ENCODE assay signal across 19 mouse cellular contexts in genomic region chr1:70853446-70853845, GRCm38 (mm10).
DNase-seq lines count a peak whose midpoint lies in the region; ATAC-seq and TF ChIP-seq lines count a peak whose summit lies in the region.
"Had no signal": no experiment of that assay in that cellular context is flagged by ENCODE, and none has a peak within 500 bp of the region (broad histone marks: within the 10 kb centered on the region; RNA-seq: fewer than 3 reads in every experiment).

No protein-coding gene starts in this region.

- H3K4me2 ChIP-seq in embryonic facial prominence, embryonic 14.5 days (ENCODE audit: low read depth, low read length), result no peak overlapping the region
- H3K4me2 ChIP-seq in heart, embryonic 16.5 days (ENCODE audit: low read depth, low read length), result peak overlapping the region; percentile 33; the same call in 1 of the 2 replicates
- H3K4me2 ChIP-seq in limb, embryonic 14.5 days (replicated peaks; ENCODE audit: low read depth, low read length, severe bottlenecking), result no peak overlapping the region
- H3K4me2 ChIP-seq: embryonic facial prominence, embryonic 12.5 days; hindbrain, embryonic 14.5 days; limb, embryonic 15.5 days; neural tube, embryonic 12.5 days had no signal

- no peaks in the 10 kb centered on the region for H3K9me3 ChIP-seq in embryonic facial prominence, embryonic 14.5 days (ENCODE audit: control insufficient read depth, low read length)
- H3K9me3 ChIP-seq in embryonic facial prominence, embryonic 10.5 days, result no peaks in the 10 kb centered on the region
- H3K9me3 ChIP-seq in heart, embryonic 16.5 days (replicated peaks; ENCODE audit: control insufficient read depth, low read length), result no peaks in the 10 kb centered on the region
- no peaks in the 10 kb centered on the region for H3K9me3 ChIP-seq in heart, embryonic 10.5 days
- H3K9me3 ChIP-seq in limb, embryonic 14.5 days (ENCODE audit: control insufficient read depth, low read length), result no peaks in the 10 kb centered on the region
- H3K9me3 ChIP-seq in limb, embryonic 10.5 days (replicated peaks), result no peaks in the 10 kb centered on the region
- H3K9me3 ChIP-seq: embryonic facial prominence, embryonic 12.5 days; limb, embryonic 15.5 days; neural tube, embryonic 12.5 days had no signal

- no peaks in the 10 kb centered on the region for H3K27me3 ChIP-seq in embryonic facial prominence, embryonic 14.5 days (replicated peaks; ENCODE audit: control insufficient read depth, insufficient read depth, low read length)
- no peaks in the 10 kb centered on the region for H3K27me3 ChIP-seq in embryonic facial prominence, embryonic 10.5 days (replicated peaks; ENCODE audit: low read depth, poor library complexity, severe bottlenecking)
- no peaks in the 10 kb centered on the region for H3K27me3 ChIP-seq in heart, embryonic 16.5 days (ENCODE audit: control insufficient read depth, insufficient read depth, low read length)
- no peaks in the 10 kb centered on the region for H3K27me3 ChIP-seq in heart, embryonic 10.5 days (ENCODE audit: insufficient read depth, poor library complexity, severe bottlenecking)
- no peaks in the 10 kb centered on the region for H3K27me3 ChIP-seq in limb, embryonic 14.5 days (ENCODE audit: control insufficient read depth, insufficient read depth, low read length)
- no peaks in the 10 kb centered on the region for H3K27me3 ChIP-seq in limb, embryonic 10.5 days (ENCODE audit: low read depth, poor library complexity, severe bottlenecking)
- H3K27me3 ChIP-seq: embryonic facial prominence, embryonic 12.5 days; limb, embryonic 15.5 days; neural tube, embryonic 12.5 days had no signal

- no peak for ATAC-seq in embryonic facial prominence, embryonic 14.5 days (ENCODE audit: low read depth)
- peak; percentile 83 for ATAC-seq in heart, embryonic 16.5 days (replicated peaks; ENCODE audit: extremely low read depth, insufficient read depth, low FRiP score)
- ATAC-seq in limb, embryonic 14.5 days (ENCODE audit: low FRiP score, low read depth), result no peak

- H3K4me1 ChIP-seq in embryonic facial prominence, embryonic 14.5 days (ENCODE audit: control insufficient read depth, insufficient read depth, low read length), result no peaks in the 10 kb centered on the region
- no peaks in the 10 kb centered on the region for H3K4me1 ChIP-seq in embryonic facial prominence, embryonic 10.5 days
- peaks cover 8% of the 10 kb centered on the region; the same call in 1 of the 2 replicates for H3K4me1 ChIP-seq in heart, embryonic 16.5 days (ENCODE audit: control insufficient read depth, insufficient read depth, low read length)
- no peaks in the 10 kb centered on the region for H3K4me1 ChIP-seq in heart, embryonic 10.5 days
- no peaks in the 10 kb centered on the region for H3K4me1 ChIP-seq in limb, embryonic 14.5 days (ENCODE audit: control insufficient read depth, insufficient read depth, low read length)
- H3K4me1 ChIP-seq in limb, embryonic 10.5 days, result no peaks in the 10 kb centered on the region
- H3K4me1 ChIP-seq: embryonic facial prominence, embryonic 12.5 days; limb, embryonic 15.5 days; neural tube, embryonic 12.5 days had no signal

- no peak for TF ChIP-seq POLR2A in limb, embryonic 14.5 days (IDR thresholded peaks at IDR 0.05; ENCODE audit: borderline replicate concordance, extremely low read depth, insufficient read depth, insufficient read length)

- H3K27ac ChIP-seq in embryonic facial prominence, embryonic 14.5 days (replicated peaks; ENCODE audit: low read depth, low read length), result no peak overlapping the region
- no peak overlapping the region for H3K27ac ChIP-seq in embryonic facial prominence, embryonic 10.5 days (replicated peaks)
- H3K27ac ChIP-seq in heart, embryonic 16.5 days (ENCODE audit: low read length), result peak overlapping the region; percentile 85
- no peak overlapping the region for H3K27ac ChIP-seq in heart, embryonic 10.5 days
- H3K27ac ChIP-seq in limb, embryonic 14.5 days (replicated peaks; ENCODE audit: low read depth, low read length), result no peak overlapping the region
- no peak overlapping the region for H3K27ac ChIP-seq in limb, embryonic 10.5 days
- H3K27ac ChIP-seq: embryonic facial prominence, embryonic 12.5 days; gastrocnemius, adult 2 months; hindbrain, embryonic 14.5 days; limb, embryonic 15.5 days; neural tube, embryonic 12.5 days had no signal

- peak; percentile 24 for DNase-seq in embryonic facial prominence, embryonic 14.5 days (ENCODE audit: low spot score)
- DNase-seq in embryonic facial prominence, embryonic 10.5 days (ENCODE audit: low spot score), result no peak
- DNase-seq in heart, embryonic 10.5 days (ENCODE audit: low spot score), result no peak
- peak; percentile 34 for DNase-seq in limb, embryonic 14.5 days (ENCODE audit: low spot score)
- DNase-seq in limb, embryonic 10.5 days (ENCODE audit: low spot score), result no peak
- peak; percentile 94 for DNase-seq in Muller cell, postnatal 12 days (ENCODE audit: inconsistent ontology term)
- DNase-seq in urinary bladder, postnatal 25 days (ENCODE audit: low spot score), result no peak
- DNase-seq: adrenal gland, adult 8-10 months; cerebellum, adult 18-20 months; gastrocnemius, adult 2 months; kidney, adult 18-20 months; kidney, postnatal 36 days; layer of hippocampus, adult 9-11 months; thymus, postnatal 4 days had no signal

- H3K36me3 ChIP-seq in embryonic facial prominence, embryonic 14.5 days (ENCODE audit: control insufficient read depth, insufficient read depth, low read length), result no peaks in the 10 kb centered on the region
- H3K36me3 ChIP-seq in embryonic facial prominence, embryonic 10.5 days (replicated peaks), result no peaks in the 10 kb centered on the region
- no peaks in the 10 kb centered on the region for H3K36me3 ChIP-seq in heart, embryonic 16.5 days (ENCODE audit: control insufficient read depth, insufficient read depth)
- no peaks in the 10 kb centered on the region for H3K36me3 ChIP-seq in heart, embryonic 10.5 days
- no peaks in the 10 kb centered on the region for H3K36me3 ChIP-seq in limb, embryonic 14.5 days (ENCODE audit: control insufficient read depth, insufficient read depth, low read length)
- no peaks in the 10 kb centered on the region for H3K36me3 ChIP-seq in limb, embryonic 10.5 days
- H3K36me3 ChIP-seq: embryonic facial prominence, embryonic 12.5 days; limb, embryonic 15.5 days; neural tube, embryonic 12.5 days had no signal

- H3K9ac ChIP-seq in embryonic facial prominence, embryonic 14.5 days (ENCODE audit: low read depth, low read length), result no peak overlapping the region
- H3K9ac ChIP-seq in heart, embryonic 16.5 days (ENCODE audit: low read length), result no peak overlapping the region
- H3K9ac ChIP-seq in limb, embryonic 14.5 days (ENCODE audit: low read depth, low read length, severe bottlenecking), result no peak overlapping the region
- H3K9ac ChIP-seq: embryonic facial prominence, embryonic 12.5 days; hindbrain, embryonic 14.5 days; limb, embryonic 15.5 days; neural tube, embryonic 12.5 days had no signal

- 68% methylated on average over 11 of the region's 11 CpGs for WGBS in embryonic facial prominence, embryonic 14.5 days
- WGBS in embryonic facial prominence, embryonic 10.5 days, result 91% methylated on average over 11 of the region's 11 CpGs
- 38% methylated on average over 11 of the region's 11 CpGs for WGBS in heart, embryonic 16.5 days
- 80% methylated on average over 11 of the region's 11 CpGs for WGBS in heart, embryonic 10.5 days
- 73% methylated on average over 11 of the region's 11 CpGs for WGBS in limb, embryonic 14.5 days
- WGBS in limb, embryonic 10.5 days, result 92% methylated on average over 11 of the region's 11 CpGs

- no peak overlapping the region for H3K4me3 ChIP-seq in embryonic facial prominence, embryonic 14.5 days (ENCODE audit: low read depth, low read length)
- no peak overlapping the region for H3K4me3 ChIP-seq in embryonic facial prominence, embryonic 10.5 days
- no peak overlapping the region for H3K4me3 ChIP-seq in heart, embryonic 16.5 days (ENCODE audit: low read length)
- no peak overlapping the region for H3K4me3 ChIP-seq in heart, embryonic 10.5 days
- no peak overlapping the region for H3K4me3 ChIP-seq in limb, embryonic 14.5 days (replicated peaks; ENCODE audit: low read length)
- H3K4me3 ChIP-seq in limb, embryonic 10.5 days, result no peak overlapping the region
- H3K4me3 ChIP-seq: embryonic facial prominence, embryonic 12.5 days; gastrocnemius, adult 2 months; limb, embryonic 15.5 days; neural tube, embryonic 12.5 days had no signal

Comparison
In these comparisons a context has a peak if more than half of its experiments do, and no peak if none do; other contexts are left out.
1. DNase-seq: peak in embryonic facial prominence, embryonic 14.5 days (single experiment), limb, embryonic 14.5 days (single experiment) and Muller cell, postnatal 12 days (single experiment); none in embryonic facial prominence, embryonic 10.5 days (single experiment), heart, embryonic 10.5 days (single experiment), limb, embryonic 10.5 days (single experiment) and urinary bladder, postnatal 25 days (single experiment).